Mouse (Mus musculus) heart, adult 9 months (tissue): ENCODE results near the gene Ank2.
A peak's percentile ranks its signal among the peaks of the same experiment; 100 is the strongest.

ENCODE experiments used
- DNase-seq, 2 experiments: peaks; one replicate each; pipeline ENCODE4 v3.0.0; 2022; ENCODE audit warnings: low spot score in 2 of 2

Ank2 gene

GRCm38 (mm10) chr3:127035540-127035939, 463.6 kb downstream of the Ank2 start:
- peak in 1 of 2 experiments; percentile 21 for DNase-seq

- DNase-seq: no peak
Observed at GRCm38 (mm10) chr3:127034983-127035382, 464.2 kb downstream of the Ank2 start.

GRCm38 (mm10) chr3:127023992-127024391, 475.2 kb downstream of the Ank2 start:
- DNase-seq: no peak

- peak in 1 of 2 experiments; percentile 31 for DNase-seq
Observed at GRCm38 (mm10) chr3:127020167-127020566, 479.0 kb downstream of the Ank2 start.

GRCm38 (mm10) chr3:127019728-127020127, 479.4 kb downstream of the Ank2 start:
- no peak for DNase-seq

- DNase-seq: peak; percentile 60 to 77
Observed at GRCm38 (mm10) chr3:127019109-127019508, 480.0 kb downstream of the Ank2 start.

- DNase-seq: peak; percentile 29 to 33
Observed at GRCm38 (mm10) chr3:127017523-127017922, 481.6 kb downstream of the Ank2 start.

- no peak for DNase-seq
Observed at GRCm38 (mm10) chr3:127015596-127015995, 483.6 kb downstream of the Ank2 start.

GRCm38 (mm10) chr3:127015175-127015574, 484.0 kb downstream of the Ank2 start:
- DNase-seq: no peak

- no peak for DNase-seq
Observed at GRCm38 (mm10) chr3:127013976-127014375, 485.2 kb downstream of the Ank2 start.

GRCm38 (mm10) chr3:127012525-127012924, 486.6 kb downstream of the Ank2 start:
- DNase-seq: no peak

- no peak for DNase-seq
Observed at GRCm38 (mm10) chr3:127005898-127006673, 493.1 kb downstream of the Ank2 start.

GRCm38 (mm10) chr3:127004860-127005633, 494.1 kb downstream of the Ank2 start:
- peak in 1 of 2 experiments; percentile 19 for DNase-seq

- DNase-seq: no peak
Observed at GRCm38 (mm10) chr3:127003946-127004345, 495.2 kb downstream of the Ank2 start.

GRCm38 (mm10) chr3:126998742-126999112, 500.4 kb downstream of the Ank2 start:
- no peak for DNase-seq

GRCm38 (mm10) chr3:126998008-126998741, 501.0 kb downstream of the Ank2 start:
- DNase-seq: peak; percentile 70 to 74

- no peak for DNase-seq
Observed at GRCm38 (mm10) chr3:126997391-126998007, 501.7 kb downstream of the Ank2 start.

GRCm38 (mm10) chr3:126996721-126997120, 502.4 kb downstream of the Ank2 start:
- no peak for DNase-seq

- DNase-seq: no peak
Observed at GRCm38 (mm10) chr3:126995970-126996369, 503.2 kb downstream of the Ank2 start.

- DNase-seq: no peak
Observed at GRCm38 (mm10) chr3:126994149-126994548, 505.0 kb downstream of the Ank2 start.

GRCm38 (mm10) chr3:126989936-126990335, 509.2 kb downstream of the Ank2 start:
- peak; percentile 53 to 75 for DNase-seq

- DNase-seq: no peak
Observed at GRCm38 (mm10) chr3:126986687-126987086, 512.5 kb downstream of the Ank2 start.
